Mouse (Mus musculus): ENCODE data around the gene Pcbp3. TPM values are rescaled to one million over a fixed set of nuclear protein-coding genes. Genes with fewer than 3 reads are reported as not detected.

The Pcbp3 gene
- polyA plus RNA-seq, 1 experiment = 4.5 TPM

DNA sequence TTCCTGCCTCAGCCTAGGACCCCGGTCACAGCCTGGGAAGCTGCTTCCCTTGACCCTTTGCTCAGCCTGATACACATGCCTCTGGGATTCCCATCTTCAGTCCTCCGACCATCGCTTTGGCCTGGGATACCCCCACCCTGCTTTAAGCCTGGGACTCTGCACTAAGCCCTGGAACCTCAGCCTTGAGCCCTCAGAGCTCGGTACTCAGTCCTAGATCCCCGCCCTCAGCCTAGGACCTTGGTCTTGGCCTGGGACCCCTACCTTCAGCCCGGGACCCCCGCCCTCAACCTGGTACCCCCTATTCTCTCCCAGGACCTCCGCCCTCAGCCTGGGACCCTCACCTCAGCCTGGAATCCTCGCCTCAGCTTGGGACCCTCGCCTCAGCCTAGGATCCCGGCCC lies 531 bp downstream of the Pcbp3 start:
- Histone ChIP-seq H3K36me3 (ENCODE audit: control insufficient read depth, insufficient read depth, low read length) (no peaks in the 10 kb centered on the region), H3K4me1 (ENCODE audit: control insufficient read depth, insufficient read depth, insufficient read length, low read length) (peaks cover 5% of the 10 kb centered on the region), H3K27ac (ENCODE audit: insufficient read depth, low read depth, low read length) (no peak overlapping the region), H3K4me3 (ENCODE audit: low read depth, low read length) (peak overlapping the region; percentile 70), H3K27me3 (ENCODE audit: control insufficient read depth, insufficient read depth, low read length) (no peaks in the 10 kb centered on the region; the same call in 1 of the 2 replicates)
- TF ChIP-seq CTCF (IDR thresholded peaks at IDR 0.05; ENCODE audit: extremely low read depth, insufficient read length, insufficient replicate concordance, low read depth, low read length) = no peak
- no peak for TF ChIP-seq POLR2A (IDR thresholded peaks at IDR 0.05; ENCODE audit: low read depth, low read length)
- WGBS = 23% methylated on average over 11 of the region's 11 CpGs

DNA sequence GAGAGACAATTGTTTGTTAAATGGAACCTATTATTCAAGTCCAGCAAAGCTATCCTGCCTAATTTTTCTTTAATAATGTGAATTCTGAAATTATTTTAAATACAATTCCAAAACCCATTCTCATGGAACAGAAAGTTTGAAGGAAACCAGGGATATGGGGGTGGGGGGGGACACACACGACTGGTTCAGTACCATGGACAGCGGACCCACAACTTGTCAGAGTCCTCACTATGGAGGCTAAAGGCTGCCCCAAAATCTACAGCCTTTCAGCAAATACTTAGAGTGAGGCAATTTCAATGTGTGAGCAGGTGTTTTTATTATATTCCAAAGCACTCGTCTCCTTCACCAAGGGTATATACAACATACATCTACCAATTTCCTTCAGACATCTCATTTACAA lies 3.5 kb downstream of the Pcbp3 start:
- H3K27ac ChIP-seq (ENCODE audit: insufficient read depth, low read depth, low read length) = no peak overlapping the region
- H3K27me3 ChIP-seq (ENCODE audit: control insufficient read depth, insufficient read depth, low read length) = no peaks in the 10 kb centered on the region; the same call in 1 of the 2 replicates
- WGBS = 38% methylated on average over 3 of the region's 3 CpGs
- TF ChIP-seq CTCF (IDR thresholded peaks at IDR 0.05; ENCODE audit: extremely low read depth, insufficient read length, insufficient replicate concordance, low read depth, low read length) (no peak), POLR2A (IDR thresholded peaks at IDR 0.05; ENCODE audit: low read depth, low read length) (no peak)
- peaks cover 5% of the 10 kb centered on the region for H3K4me1 ChIP-seq (ENCODE audit: control insufficient read depth, insufficient read depth, insufficient read length, low read length)
- no peaks in the 10 kb centered on the region for H3K36me3 ChIP-seq (ENCODE audit: control insufficient read depth, insufficient read depth, low read length)
- no peak overlapping the region for H3K4me3 ChIP-seq (ENCODE audit: low read depth, low read length)

DNA sequence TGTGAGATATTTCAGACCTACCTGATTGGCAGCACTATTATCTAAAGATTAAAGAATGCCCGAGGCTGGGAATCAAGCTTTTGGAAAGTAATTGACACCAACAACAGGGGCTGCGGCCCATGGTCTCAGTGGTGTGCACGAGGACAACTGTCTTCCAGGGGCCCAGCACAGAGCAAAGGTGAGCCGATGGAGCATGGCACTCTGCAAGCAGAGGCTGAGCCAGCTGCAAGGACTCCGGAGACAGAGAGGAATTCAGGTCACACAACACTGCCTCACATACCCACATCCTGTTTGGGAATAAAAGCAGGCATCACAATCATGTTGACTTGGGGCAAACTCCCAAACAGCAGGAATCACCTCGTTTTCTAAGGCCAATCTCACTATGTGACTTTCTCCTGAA lies 5.5 kb downstream of the Pcbp3 start:
- Histone ChIP-seq H3K27ac (ENCODE audit: insufficient read depth, low read depth, low read length) (no peak overlapping the region), H3K27me3 (ENCODE audit: control insufficient read depth, insufficient read depth, low read length) (no peaks in the 10 kb centered on the region; the same call in 1 of the 2 replicates), H3K4me1 (ENCODE audit: control insufficient read depth, insufficient read depth, insufficient read length, low read length) (no peaks in the 10 kb centered on the region; the same call in 1 of the 2 replicates), H3K36me3 (ENCODE audit: control insufficient read depth, insufficient read depth, low read length) (no peaks in the 10 kb centered on the region), H3K4me3 (ENCODE audit: low read depth, low read length) (no peak overlapping the region)
- 47% methylated on average over 6 of the region's 6 CpGs for WGBS
- TF ChIP-seq CTCF (IDR thresholded peaks at IDR 0.05; ENCODE audit: extremely low read depth, insufficient read length, insufficient replicate concordance, low read depth, low read length) (no peak), POLR2A (IDR thresholded peaks at IDR 0.05; ENCODE audit: low read depth, low read length) (no peak)

- 41% methylated on average over 4 of the region's 4 CpGs for WGBS
- no peaks in the 10 kb centered on the region for H3K4me1 ChIP-seq (ENCODE audit: control insufficient read depth, insufficient read depth, insufficient read length, low read length)
- TF ChIP-seq POLR2A (IDR thresholded peaks at IDR 0.05; ENCODE audit: low read depth, low read length) (no peak), CTCF (IDR thresholded peaks at IDR 0.05; ENCODE audit: extremely low read depth, insufficient read length, insufficient replicate concordance, low read depth, low read length) (no peak)
These were observed 20.6 kb downstream of the Pcbp3 start for GRCm38 (mm10) chr10:76941038-76941437.

DNA sequence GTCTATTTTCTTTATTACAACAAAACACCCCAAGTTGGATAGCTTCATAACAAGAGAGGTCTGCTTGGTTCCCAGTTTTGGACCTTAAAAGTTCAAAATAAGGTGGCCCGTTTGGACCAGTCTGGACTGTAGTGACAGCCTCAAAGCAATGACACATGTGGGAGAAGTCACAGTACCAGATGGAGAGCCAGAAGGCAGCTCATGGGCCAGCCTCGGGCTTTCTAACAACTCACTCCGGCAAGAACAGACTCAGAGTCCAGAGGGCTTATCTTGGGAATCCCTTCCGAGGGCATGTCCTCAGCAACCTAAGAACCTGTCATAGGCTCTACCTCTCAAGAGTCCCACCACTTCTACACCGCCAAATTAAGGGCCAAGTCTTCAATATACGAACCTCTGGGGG lies 24.9 kb downstream of the Pcbp3 start:
- no peak overlapping the region for H3K27ac ChIP-seq (ENCODE audit: insufficient read depth, low read depth, low read length)
- no peak for TF ChIP-seq POLR2A (IDR thresholded peaks at IDR 0.05; ENCODE audit: low read depth, low read length)
- TF ChIP-seq CTCF (IDR thresholded peaks at IDR 0.05; ENCODE audit: extremely low read depth, insufficient read length, insufficient replicate concordance, low read depth, low read length) = no peak
- H3K4me3 ChIP-seq (ENCODE audit: low read depth, low read length) = no peak overlapping the region
- no peaks in the 10 kb centered on the region for H3K4me1 ChIP-seq (ENCODE audit: control insufficient read depth, insufficient read depth, insufficient read length, low read length)
- H3K36me3 ChIP-seq (ENCODE audit: control insufficient read depth, insufficient read depth, low read length) = no peaks in the 10 kb centered on the region
- H3K27me3 ChIP-seq (ENCODE audit: control insufficient read depth, insufficient read depth, low read length) = no peaks in the 10 kb centered on the region
- WGBS = 83% methylated on average over 6 of the region's 6 CpGs

More at GRCm38 (mm10) chr10:76941038-76941437, 20.6 kb downstream of the Pcbp3 start:
- no peak overlapping the region for H3K27ac ChIP-seq (ENCODE audit: insufficient read depth, low read depth, low read length)
- H3K36me3 ChIP-seq (ENCODE audit: control insufficient read depth, insufficient read depth, low read length) = no peaks in the 10 kb centered on the region
- H3K27me3 ChIP-seq (ENCODE audit: control insufficient read depth, insufficient read depth, low read length) = no peaks in the 10 kb centered on the region
- no peak overlapping the region for H3K4me3 ChIP-seq (ENCODE audit: low read depth, low read length)

- TF ChIP-seq CTCF (IDR thresholded peaks at IDR 0.05; ENCODE audit: extremely low read depth, insufficient read length, insufficient replicate concordance, low read depth, low read length) (no peak), POLR2A (IDR thresholded peaks at IDR 0.05; ENCODE audit: low read depth, low read length) (no peak)
- 92% methylated on average over 5 of the region's 5 CpGs for WGBS
- H3K27ac ChIP-seq (ENCODE audit: insufficient read depth, low read depth, low read length) = no peak overlapping the region
- H3K36me3 ChIP-seq (ENCODE audit: control insufficient read depth, insufficient read depth, low read length) = no peaks in the 10 kb centered on the region
- H3K4me1 ChIP-seq (ENCODE audit: control insufficient read depth, insufficient read depth, insufficient read length, low read length) = no peaks in the 10 kb centered on the region
- no peak overlapping the region for H3K4me3 ChIP-seq (ENCODE audit: low read depth, low read length)
- no peaks in the 10 kb centered on the region for H3K27me3 ChIP-seq (ENCODE audit: control insufficient read depth, insufficient read depth, low read length)
These were observed 26.9 kb downstream of the Pcbp3 start for GRCm38 (mm10) chr10:76934805-76935204.

DNA sequence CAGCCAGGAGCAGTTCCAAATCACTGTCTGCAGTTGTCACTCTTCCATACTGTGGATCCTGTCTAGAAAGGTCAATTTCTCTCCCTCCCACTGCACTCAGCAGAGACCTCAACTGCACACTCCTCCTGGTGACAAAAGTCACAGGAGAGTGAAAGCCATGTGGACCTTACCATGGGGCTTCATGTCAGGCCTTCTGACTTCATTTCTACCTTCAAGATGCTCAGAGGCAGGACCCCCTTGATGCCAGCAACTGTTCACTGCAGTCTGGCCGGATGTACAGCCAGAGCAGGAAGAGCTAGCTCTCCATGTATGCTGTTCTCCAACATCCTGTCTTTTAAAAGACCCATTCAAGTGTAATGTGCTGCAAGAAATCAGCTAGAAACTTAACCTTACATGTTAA lies 29.9 kb downstream of the Pcbp3 start:
- Histone ChIP-seq H3K27ac (ENCODE audit: insufficient read depth, low read depth, low read length) (no peak overlapping the region), H3K27me3 (ENCODE audit: control insufficient read depth, insufficient read depth, low read length) (no peaks in the 10 kb centered on the region), H3K4me1 (ENCODE audit: control insufficient read depth, insufficient read depth, insufficient read length, low read length) (no peaks in the 10 kb centered on the region), H3K4me3 (ENCODE audit: low read depth, low read length) (no peak overlapping the region), H3K36me3 (ENCODE audit: control insufficient read depth, insufficient read depth, low read length) (no peaks in the 10 kb centered on the region)
- TF ChIP-seq CTCF (IDR thresholded peaks at IDR 0.05; ENCODE audit: extremely low read depth, insufficient read length, insufficient replicate concordance, low read depth, low read length) (no peak), POLR2A (IDR thresholded peaks at IDR 0.05; ENCODE audit: low read depth, low read length) (no peak)
- WGBS = 76% methylated on average over 1 of the region's 1 CpGs
